Mouse (Mus musculus) embryonic fibroblast, embryonic 13.5 days (primary cell): Measurements from ENCODE around the gene Rtl10.

Experiments
- CTCF ChIP-seq: IDR thresholded peaks from 2 replicates; pipeline ENCODE4 v1.5.1; 2011; ENCODE audit warnings: mild to moderate bottlenecking, control low read depth, low read length, moderate library complexity, borderline replicate concordance; ENCODE audit not compliant: insufficient read depth
- POLR2A ChIP-seq: IDR thresholded peaks from 2 replicates; pipeline ENCODE4 v1.6.1; 2011; ENCODE audit warnings: low read depth, mild to moderate bottlenecking, control low read depth, low read length, moderate library complexity

GRCm38 (mm10) chr16:18453846-18454245 lies 44.9 kb upstream of the Rtl10 start:
- no peak for TF ChIP-seq CTCF
- TF ChIP-seq POLR2A, result no peak
